Mouse (Mus musculus) ES-CJ7 (cell line): ENCODE data around the gene Gm10197.

ENCODE experiments used
- DNase-seq: peaks from one replicate; pipeline ENCODE4 v3.0.0; 2011; ENCODE audit warnings: low read depth, low spot score

Gm10197 gene

DNA sequence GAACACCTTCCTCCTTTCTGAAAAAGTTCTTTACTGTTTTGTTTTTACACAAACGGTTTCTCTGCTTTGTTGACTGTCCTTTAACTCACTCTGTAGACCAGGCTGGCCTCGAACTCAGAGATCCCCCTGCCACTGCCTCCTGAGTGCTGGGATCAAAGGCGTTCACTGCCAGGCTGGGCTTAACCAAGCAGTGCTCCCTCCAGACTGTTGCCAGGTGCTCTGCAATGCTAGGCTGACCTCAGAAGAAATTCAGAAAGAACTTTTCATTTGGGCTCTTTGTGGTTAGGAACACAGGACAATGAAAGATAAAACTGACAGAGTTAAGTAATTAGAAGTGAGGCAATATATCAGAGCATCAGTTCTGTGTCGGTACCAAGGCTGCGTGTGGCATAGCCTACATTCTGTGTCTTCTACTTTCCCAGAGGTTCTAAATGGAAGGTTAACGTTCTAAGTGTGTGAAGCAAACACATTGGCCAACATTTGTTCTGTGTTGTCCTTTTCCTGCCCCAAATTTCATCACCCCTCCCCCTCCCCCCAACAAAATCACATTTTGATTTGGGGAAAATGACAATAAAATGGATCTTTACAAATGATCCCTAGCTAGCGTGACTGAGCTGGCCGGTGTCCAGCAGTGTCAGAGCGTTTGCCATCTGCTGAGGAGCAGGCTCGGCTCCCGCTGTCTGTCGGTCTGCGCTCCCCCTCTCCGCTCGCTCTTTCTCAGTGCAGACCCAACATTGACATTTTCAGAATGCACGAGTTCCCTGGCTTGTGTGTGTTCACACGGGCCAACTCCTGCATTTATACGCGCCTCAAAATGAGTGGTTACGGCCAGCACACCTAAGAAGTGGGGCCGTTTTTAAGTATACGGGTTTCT is 12.2 kb downstream of the Gm10197 start:
- DNase-seq, result no peak

DNA sequence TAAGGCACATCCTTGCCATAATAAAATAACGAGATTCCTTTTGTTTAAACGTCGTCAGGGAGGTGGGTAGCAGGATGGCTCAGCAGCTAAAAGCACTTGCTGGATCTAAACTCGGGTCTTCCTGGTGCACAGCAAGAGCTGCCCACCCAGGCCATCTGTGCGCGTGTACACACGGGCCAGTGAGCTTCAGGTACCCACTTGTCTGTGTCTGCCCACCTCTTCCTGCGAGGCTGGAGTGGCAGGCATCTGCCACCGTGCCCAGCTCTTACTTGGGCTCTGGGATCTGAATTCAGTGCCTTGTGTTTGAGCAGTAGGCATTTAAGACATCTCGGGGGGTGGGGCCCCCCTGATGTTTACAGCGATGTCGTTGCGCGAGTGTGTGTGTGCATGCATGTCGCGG is 16.5 kb downstream of the Gm10197 start:
- no peak for DNase-seq

DNA sequence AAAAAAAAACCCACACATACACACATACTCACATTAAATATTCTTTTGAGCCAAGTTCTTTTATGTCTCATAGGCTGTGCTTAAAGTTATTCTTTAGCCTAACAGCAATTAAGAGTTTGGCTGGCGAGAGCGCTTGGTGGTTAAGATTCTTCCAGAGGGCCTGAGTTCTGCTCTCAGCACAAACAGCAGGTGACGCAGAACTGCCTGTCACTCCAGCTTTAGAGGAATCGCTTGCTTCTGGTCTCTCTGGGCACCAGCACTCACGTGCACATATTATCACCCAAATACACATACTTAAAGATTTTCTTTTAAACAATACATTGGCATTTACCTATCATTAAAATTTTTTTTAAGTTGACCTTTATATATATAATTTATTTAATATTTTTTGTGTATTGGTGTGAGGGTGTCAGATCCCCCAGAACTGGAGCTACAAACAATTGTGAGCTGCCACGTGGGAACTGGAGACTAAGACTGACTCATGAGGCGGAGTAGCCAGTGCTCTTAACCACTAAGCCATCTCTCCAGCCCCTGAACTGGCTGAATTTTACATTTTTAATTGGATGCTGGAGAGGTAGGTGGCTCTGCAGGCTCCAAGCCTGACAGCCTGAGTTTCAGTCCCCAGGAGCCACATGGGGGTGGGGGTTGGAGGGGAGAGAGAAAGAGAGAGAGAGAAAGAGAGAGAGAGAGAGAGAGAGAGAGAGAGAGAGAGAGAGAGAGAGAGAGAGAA is 17.1 kb downstream of the Gm10197 start:
- no peak for DNase-seq

DNA sequence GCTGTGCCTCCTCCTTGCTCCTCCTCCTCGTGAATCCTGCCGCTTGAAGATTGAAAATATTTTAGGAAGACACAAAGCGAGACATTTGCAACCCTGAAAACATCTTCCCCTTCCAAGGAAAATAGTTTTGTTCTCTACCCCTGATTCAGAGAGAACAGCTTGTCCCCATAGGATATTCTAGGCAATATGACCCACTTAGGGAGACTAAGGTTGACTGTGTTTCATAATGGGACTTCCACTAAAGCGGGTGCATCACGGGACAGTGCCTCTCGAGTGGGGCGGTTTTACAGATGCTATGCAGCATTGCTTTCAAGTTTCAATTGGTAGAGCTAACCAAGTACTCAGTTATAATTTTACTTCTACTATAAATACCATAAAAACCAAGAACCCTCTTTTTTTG is 17.7 kb downstream of the Gm10197 start:
- DNase-seq, result no peak

DNA sequence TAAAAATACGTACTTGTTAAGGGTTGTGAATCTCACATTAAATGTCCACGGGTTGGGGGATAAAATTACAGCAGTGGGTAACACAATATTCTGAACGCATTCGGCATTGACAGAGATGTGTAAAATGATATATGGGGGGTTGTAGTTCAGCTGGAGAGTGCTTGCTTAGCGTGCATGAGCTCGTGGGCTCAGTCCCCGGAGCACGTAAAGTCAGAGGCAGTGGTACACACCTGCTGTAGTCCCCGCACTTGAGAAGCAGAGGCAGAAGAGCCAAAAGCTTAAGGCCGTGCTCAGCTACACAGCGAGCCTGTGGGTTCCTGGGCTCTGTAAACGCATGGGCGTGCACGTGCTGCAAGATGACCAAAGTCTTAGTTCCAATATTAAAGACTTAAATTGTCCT is 25.8 kb downstream of the Gm10197 start:
- no peak for DNase-seq

DNA sequence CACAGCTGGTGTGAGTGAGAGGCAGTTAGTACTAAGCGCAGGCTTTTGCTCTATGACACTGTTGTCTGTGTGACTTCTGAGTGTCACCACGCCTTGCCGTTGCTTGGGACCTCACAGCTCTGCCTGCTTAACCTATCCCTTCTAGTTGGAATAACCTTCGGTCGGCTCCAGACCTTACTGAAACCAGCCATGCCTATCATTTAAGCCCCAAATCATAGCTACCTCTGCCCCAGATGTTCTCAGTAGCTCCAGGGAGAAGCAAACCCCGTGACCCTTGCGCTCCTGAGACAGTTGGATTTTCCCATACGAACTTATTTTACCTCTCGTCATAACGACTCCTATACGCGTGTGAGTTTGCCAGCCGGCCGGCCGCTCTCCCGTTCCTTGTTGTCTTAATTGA is 27.5 kb downstream of the Gm10197 start:
- DNase-seq, result no peak

DNA sequence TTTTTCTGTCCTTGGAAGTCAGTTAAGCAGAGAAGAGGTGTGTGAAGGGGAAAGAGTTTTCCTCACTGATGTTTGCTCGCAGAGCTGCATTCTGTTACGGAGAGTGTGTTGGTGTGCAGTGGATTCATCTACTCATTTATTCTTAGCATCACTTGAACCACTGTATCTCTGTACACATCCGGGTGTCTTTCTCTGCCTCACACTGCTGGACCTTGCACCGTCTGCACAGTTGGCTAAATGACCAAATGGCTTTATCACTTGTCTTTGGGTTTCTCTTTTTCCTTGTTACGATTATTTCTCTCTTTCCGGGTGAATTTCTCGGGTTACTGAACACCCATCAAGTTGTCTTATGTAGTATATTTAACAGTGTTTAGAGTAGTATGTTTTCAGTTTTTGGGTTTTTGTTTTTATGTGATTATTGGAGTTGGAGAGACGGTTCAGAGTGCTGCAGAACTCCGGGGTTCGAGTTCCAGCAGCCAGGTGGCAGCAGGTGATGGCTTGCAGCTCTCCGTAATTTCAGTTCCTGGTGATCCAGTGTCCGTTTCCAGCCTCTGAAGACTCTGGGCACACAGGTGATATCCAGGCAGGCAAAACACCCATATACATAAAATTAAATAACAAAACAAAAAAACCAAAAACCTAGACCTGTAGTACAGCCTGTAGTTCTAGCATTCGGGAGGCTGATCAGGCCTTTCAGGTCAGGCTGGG is 28.2 kb downstream of the Gm10197 start:
- no peak for DNase-seq

DNA sequence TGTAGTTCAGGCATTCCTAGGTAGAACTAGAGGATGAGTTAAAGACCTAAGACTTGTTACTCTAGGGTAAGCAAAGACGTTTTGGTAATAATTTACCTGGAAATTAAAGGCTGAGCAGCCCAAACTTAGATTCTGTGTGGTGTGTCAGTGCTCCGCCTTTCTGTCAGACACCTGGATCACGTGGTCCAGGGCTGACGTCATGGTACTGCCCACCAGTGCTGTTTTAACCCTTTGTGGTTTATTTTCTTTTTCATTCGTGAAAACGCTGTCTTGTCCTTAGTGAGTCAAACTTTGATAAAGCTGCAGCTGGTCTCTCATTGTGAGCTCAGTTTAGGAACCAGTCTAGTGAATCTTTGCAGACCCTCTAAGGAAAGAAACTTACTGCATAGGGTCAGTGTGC is 31.1 kb downstream of the Gm10197 start:
- DNase-seq, result no peak

DNA sequence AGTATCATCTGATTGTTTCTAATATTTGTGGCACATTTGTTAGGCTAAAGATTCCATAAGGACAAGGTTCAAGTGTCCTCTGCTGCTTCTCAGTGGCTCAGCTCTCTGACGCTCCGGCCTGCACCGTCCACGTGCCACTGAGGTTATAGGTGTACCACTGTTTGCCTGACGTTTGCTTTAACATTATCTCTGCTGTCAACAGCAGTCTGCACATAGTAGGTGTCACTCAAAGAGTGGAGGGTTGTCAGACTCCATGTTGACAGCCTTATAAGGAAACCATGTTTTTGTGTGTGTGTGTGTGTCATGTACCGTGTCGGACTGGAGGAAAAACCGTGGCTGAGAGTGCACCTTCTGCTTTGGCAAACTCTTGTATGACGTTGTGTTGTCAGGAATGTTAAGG is 36.3 kb downstream of the Gm10197 start:
- no peak for DNase-seq

DNA sequence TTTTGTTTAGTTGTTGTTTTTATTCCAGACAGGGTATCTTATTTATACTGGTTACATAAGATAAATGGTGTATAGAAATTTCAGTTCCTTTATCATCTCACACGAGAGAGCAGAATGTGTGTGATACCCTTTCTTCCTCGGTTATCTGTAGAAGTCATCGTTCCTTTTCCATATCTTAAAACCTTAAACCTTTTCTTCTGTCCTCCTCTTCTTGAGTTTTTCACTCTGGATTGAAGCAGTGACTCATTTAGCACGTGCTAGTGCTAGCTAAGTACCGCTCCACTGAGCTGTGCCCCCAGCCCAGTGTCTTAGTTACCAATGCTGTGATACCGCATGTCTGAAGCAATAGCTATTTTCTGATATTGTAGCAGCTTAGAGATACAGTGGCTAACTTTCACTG is 37.8 kb downstream of the Gm10197 start:
- no peak for DNase-seq

DNA sequence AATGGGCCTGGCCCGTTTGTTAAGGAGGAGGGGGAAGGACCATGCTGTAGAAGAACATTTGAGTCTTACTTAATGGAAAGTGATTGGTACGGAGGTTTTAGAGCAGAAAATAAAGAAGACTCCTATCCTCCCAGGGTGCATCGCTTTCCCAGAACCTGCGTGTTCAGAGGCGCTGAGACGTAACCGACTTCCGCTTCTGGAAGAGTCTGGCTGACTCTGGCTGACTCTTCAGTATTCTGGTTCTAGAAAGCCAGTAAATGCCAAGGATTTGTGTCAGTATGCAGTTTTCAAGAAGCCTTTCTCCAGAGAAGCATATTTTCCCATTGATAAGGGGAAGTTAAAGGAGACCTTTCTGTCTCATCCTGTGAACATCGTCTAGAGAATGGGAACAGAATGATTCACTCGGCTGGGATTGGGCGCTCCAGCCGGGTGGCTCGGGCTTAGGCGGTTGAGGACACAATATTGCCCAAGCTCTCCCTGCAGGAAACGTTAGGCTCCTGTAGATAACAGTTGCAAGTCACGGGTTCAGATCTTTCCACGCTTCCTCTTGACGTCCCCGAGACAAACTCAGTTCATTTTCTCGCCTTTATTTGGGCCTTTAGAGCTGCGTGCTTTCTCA is 39.6 kb downstream of the Gm10197 start:
- no peak for DNase-seq

DNA sequence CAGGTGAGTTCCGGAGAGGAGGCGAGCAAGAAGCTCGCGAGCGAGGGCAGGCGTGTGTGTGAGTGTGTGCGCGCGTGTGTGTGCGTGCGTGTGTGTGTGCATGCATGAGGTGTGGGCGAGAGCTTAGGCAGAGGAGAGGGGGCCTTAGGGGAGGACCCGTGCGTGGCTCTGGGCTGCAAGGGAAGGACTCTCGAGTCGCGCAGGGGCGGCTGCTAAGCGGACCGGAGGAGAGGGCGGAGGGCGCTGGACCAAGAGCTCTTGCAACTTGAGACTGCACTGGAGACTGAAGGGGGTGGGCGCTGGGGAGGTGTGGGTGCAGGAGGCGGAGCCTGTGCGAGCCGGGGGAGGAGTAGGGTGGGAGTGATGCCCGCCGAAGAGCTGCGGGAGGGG is 41.6 kb downstream of the Gm10197 start:
- DNase-seq, result peak; percentile 90

DNA sequence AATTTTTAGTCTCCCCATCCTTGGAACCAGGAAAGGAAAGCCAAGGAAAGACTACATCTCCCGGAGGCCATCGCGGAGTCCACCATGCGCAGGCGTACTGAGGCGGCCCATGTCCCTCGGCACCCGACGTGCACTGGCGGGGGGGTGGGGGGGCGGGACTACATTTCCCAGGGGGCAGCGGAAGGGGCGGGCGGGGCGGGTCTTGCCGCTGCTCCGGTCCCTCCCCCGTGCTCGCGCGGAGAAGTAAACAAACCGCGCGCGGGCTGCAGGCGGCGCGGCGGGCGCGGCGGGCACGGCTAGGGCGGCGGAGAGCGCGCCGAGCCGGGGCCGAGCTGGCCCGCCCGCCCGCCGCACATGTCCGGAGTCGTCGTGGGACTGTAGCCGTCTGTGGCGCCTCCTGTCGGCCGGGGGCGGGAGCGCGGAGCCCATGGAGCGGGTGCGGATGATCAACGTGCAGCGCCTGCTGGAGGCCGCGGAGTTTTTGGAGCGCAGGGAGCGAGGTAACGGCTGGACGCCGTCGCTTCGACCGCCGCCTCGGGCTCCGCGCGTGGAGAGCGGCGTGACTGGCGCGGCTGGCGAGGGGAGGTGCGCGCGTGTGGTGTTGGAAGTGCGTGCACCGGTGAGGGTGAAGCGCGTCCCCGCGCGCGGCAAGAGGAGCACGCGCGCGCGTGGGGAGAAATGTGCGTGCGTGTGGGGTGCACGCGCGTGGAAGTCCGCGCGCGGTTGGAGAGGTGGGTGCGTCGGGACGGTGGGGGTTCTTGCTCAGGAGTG is 42.2 kb downstream of the Gm10197 start:
- peak; percentile 94 for DNase-seq

DNA sequence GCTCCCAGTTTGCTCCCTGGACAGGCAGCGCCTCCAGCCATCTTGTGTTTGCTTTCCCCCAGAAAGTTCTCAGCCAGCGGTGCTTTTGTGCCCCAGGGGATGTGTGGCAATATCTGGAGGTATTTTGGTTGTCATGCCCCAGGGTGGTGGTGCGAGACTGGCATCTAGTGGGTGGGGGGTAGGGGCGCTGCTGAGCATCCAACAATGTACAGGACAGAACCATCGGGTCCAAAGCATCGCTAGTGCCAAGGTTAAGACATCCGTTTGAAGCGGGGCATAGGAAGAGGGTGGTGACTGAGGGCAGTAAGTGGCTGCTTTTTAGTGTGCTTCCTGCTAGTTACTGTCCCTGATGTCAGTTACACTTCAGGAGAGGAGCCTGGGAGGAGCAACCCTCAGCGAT is 43.5 kb downstream of the Gm10197 start:
- no peak for DNase-seq

DNA sequence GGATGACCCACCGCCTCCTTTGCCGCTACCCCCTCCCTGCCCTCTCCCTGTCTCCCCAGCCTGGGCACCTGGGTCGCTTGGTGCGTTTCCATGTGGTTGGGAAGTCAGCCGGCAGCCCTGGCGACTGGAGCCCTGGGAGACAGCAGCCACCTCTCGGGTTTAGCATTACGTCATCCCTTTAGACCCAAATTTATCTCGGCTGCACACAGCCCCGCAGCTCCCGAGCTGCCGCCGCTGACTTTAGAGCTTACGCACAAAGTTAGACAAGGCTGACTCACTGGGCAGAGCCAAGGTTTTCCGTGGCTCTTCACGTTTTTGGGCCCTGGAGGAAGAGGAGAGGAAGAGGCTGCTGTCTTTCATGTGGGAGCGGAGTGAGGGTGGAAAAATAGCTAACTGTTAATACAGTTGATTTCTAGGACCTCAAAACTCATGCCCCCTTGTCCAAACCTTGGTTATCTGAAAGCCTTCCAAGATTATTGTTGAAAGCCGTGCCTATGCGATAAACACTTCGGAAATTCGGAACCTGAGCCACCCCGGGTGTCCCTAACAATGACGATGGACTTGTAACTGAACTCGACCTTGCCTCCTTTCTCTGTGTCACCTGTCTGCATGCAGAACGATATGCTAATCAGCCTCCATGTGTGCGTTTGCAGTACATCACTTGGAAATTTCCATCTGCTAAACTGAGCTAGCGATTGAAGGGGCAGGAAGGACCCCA is 45.8 kb downstream of the Gm10197 start:
- DNase-seq, result peak; percentile 70

DNA sequence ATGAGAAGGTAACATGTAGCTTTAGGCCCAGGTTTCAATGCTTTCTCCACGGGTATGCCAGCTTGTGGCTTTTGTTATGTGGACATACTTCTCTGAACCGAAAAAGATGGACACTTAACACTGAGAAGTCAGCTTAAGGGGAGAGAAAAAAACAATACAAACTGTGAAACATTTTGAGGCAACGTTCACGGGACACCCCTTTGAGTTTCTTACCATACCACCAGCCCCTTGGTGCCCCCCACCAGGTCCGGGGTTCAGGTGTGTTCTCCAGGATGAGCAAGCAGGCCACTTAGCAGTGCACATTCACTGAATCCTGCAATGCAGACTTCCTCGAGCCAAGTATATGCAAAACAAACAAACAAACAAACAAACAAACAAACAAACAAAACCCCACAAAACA is 46.7 kb downstream of the Gm10197 start:
- DNase-seq, result no peak

DNA sequence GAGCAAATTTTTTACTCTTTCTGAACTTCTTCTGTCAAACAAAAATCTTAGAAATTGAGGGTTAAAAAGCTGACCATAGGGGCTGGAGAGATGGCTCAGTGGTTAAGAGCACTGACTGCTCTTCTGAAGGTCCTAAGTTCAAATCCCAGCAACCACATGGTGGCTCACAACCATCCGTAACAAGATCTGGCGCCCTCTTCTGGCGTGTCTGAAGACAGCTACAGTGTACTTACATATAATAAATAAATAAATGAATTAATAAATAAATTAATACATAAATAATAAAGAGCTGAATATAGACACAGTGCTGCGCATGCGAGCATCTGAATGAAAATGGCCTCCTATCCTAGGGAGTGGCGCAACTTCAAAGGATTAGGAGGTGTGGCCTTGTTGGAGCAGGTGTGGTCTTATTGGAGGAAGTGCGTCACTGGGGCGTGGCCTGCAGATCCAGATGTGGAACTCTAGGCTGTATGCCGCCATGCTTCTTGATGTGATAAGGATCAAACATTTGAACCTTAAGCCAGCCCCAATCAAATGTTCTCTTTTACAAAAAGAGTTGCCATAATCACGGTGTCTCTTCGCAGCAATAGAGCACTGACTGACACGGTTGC is 49.0 kb downstream of the Gm10197 start:
- peak; percentile 95 for DNase-seq
